23 mouse cellular contexts compared by ENCODE assay signal in the genomic region with DNA sequence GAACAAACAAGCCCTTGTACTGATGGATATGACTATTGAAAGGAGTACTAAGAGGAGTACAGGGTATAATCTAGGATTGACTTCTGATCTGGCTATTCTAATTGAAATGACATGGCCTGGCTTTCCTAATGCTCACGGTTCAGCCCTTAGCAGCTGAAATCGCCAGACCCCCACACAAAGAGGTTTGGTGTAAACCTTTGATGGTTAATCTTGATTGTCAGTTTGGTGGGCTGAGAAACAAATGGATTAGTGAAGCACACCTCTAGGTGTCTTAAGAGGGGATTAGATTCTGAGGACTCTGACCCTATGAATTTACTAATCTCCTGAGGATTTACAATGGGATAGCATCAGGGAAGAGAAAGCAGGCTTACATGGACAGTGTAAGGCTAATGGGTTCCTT.
"Had no signal": no experiment of that assay in that cellular context is flagged by ENCODE, and none has a peak within 500 bp of the region (broad histone marks: within the 10 kb centered on the region; RNA-seq: fewer than 3 reads in every experiment).

No protein-coding gene starts in this region.

- H3K4me1 ChIP-seq: heart, embryonic 10.5 days; heart, embryonic 12.5 days; hindbrain, embryonic 13.5 days; hindbrain, embryonic 15.5 days; limb, embryonic 13.5 days; limb, embryonic 15.5 days had no signal

- H3K9me3 ChIP-seq: heart, embryonic 10.5 days; heart, embryonic 12.5 days; hindbrain, embryonic 13.5 days; hindbrain, embryonic 15.5 days; limb, embryonic 13.5 days; limb, embryonic 15.5 days had no signal

- H3K4me3 ChIP-seq: heart, embryonic 10.5 days; heart, embryonic 12.5 days; hindbrain, embryonic 13.5 days; hindbrain, embryonic 15.5 days; layer of hippocampus, adult 2 months; limb, embryonic 13.5 days; limb, embryonic 15.5 days had no signal

- H3K4me2 ChIP-seq: heart, embryonic 12.5 days; hindbrain, embryonic 13.5 days; hindbrain, embryonic 15.5 days; limb, embryonic 13.5 days; limb, embryonic 15.5 days had no signal

- DNase-seq: forebrain, postnatal 0 days; gastrocnemius, postnatal 14 days; gastrocnemius, postnatal 36 days; heart, adult 18-20 months; heart, postnatal 14 days; heart, postnatal 36 days; kidney, adult 18-20 months; kidney, adult 8-10 months; kidney, postnatal 10 days; kidney, postnatal 25 days; kidney, postnatal 4 days; layer of hippocampus, adult 9-11 months; layer of hippocampus, postnatal 36 days; left cerebral cortex, postnatal 4 days had no signal

- H3K36me3 ChIP-seq: heart, embryonic 10.5 days; heart, embryonic 12.5 days; hindbrain, embryonic 13.5 days; hindbrain, embryonic 15.5 days; limb, embryonic 13.5 days; limb, embryonic 15.5 days had no signal

- H3K27me3 ChIP-seq: heart, embryonic 12.5 days; hindbrain, embryonic 13.5 days; hindbrain, embryonic 15.5 days; limb, embryonic 13.5 days; limb, embryonic 15.5 days had no signal

- H3K9ac ChIP-seq: forebrain, postnatal 0 days; heart, embryonic 12.5 days; hindbrain, embryonic 13.5 days; hindbrain, embryonic 15.5 days; limb, embryonic 13.5 days; limb, embryonic 15.5 days had no signal

- ATAC-seq: forebrain, postnatal 0 days; hindbrain, postnatal 0 days; intestine, embryonic 16.5 days had no signal

- H3K27ac ChIP-seq: heart, embryonic 10.5 days; hindbrain, embryonic 13.5 days; hindbrain, embryonic 15.5 days; hindbrain, postnatal 0 days; layer of hippocampus, adult 2 months; limb, embryonic 13.5 days; limb, embryonic 15.5 days had no signal
